Mouse (Mus musculus) megakaryocyte-erythroid progenitor cell, adult 5-6 weeks (primary cell): ENCODE results near the gene Nsun3. TPM values are rescaled to one million over a fixed set of nuclear protein-coding genes. Genes with fewer than 3 reads are reported as not detected.
A peak's percentile ranks its signal among the peaks of the same experiment; 100 is the strongest.

Experiments used
- ATAC-seq: replicated peaks from 2 replicates; pipeline ENCODE4 v1.8.0; 2016; ENCODE audit warnings: mild to moderate bottlenecking, inconsistent platforms; ENCODE audit not compliant: severe bottlenecking, poor library complexity, low FRiP score, low TSS enrichment
- total RNA-seq, 2 experiments: library from RNA; stranded (forward) in 1 of 2; stranded (reverse) in 1 of 2; fragments of 200-1000, 215-1000 nt in 1 of 2; fragments of >200 nt in 1 of 2; fragmentation: Nextera tagmentation in 1 of 2; gene quantifications; 2 replicates each; pipeline ENCODE4 v1.2.3; 2014 to 2017

The Nsun3 gene
- total RNA-seq (2014; fragmentation: Nextera tagmentation) (40.4 and 42.9 TPM in 2 replicates), total RNA-seq (2017) (18.2 and 33.5 TPM in 2 replicates)

GRCm38 (mm10) chr16:62786621-62787331 is at the start of gene Nsun3:
Gene Nsun3, minus strand, starts transcription at chr16:62786818.
- ATAC-seq, result peak; percentile 97

GRCm38 (mm10) chr16:62834016-62834735 is 47.6 kb upstream of the Nsun3 start:
- ATAC-seq, result peak; percentile 97

DNA sequence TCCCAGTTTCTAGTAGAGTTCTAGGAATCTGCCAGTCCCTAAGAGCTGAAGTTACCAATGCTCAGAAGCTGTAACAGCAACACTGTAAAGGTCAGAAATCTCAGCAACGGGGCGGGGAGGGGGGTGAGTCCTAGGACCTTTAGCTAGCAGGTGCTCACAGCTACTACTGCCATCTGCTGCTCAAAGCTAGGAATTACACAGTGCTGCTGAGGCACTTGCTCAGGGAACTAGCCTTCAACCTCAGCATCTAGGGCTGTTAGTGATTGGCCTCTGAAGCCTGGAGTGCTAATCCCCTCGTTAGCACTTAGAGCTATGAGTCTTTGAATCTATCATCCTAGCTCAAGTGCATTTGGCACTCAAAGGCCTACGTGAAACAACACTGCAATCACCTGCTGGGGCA is 45.9 kb upstream of the Nsun3 start:
- ATAC-seq, result peak; percentile 80

GRCm38 (mm10) chr16:62832027-62832426 is 45.4 kb upstream of the Nsun3 start:
- no peak for ATAC-seq

- peak; percentile 87 for ATAC-seq
Measured at GRCm38 (mm10) chr16:62826156-62827001, 39.8 kb upstream of the Nsun3 start.

DNA sequence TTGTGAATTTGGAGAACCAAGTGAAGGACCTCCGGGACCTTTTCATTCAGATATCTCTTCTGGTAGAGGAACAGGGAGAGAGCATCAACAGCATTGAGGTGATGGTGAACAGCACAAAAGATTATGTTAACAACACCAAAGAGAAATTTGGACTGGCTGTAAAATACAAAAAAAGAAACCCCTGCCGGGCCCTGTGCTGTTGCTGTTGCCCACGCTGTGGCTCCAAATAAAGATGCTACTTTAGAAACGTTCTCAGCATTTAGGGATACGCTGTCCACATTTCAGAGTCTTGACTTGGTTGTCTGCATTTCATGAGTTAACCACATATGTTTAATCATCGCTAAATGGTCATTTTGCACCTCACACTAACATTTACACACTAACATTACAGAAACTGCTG is 35.9 kb upstream of the Nsun3 start:
- ATAC-seq, result no peak

- no peak for ATAC-seq
Measured at GRCm38 (mm10) chr16:62814491-62814890, 27.9 kb upstream of the Nsun3 start, which contains the start of gene Stx19. Gene Stx19, plus strand, starts transcription at chr16:62814676.

- no peak for ATAC-seq
Measured at GRCm38 (mm10) chr16:62813790-62814189, 27.2 kb upstream of the Nsun3 start.

GRCm38 (mm10) chr16:62810855-62811254 is 24.2 kb upstream of the Nsun3 start:
- ATAC-seq, result peak; percentile 79

GRCm38 (mm10) chr16:62807249-62807979 is 20.8 kb upstream of the Nsun3 start:
- peak; percentile 18; the same call in 1 of the 2 replicates for ATAC-seq

DNA sequence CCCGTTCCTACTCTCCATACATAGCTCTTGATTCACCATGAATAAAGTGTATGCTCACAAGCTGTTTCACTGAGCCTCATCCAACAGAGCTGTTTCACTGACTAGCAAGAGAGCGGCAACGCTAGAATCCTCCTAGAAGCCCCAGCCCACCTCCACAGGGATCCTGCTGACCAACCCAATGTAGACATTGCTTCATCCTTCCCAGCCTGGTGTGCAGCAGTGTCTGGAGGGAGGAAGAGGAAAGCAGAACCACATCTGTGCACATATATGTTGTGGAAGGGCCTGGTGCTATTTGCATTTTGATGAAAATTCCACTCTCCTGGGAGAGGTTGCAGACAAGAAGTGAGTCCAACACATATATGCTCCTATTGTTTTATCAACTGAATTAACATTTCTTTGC is 18.0 kb upstream of the Nsun3 start:
- no peak for ATAC-seq

DNA sequence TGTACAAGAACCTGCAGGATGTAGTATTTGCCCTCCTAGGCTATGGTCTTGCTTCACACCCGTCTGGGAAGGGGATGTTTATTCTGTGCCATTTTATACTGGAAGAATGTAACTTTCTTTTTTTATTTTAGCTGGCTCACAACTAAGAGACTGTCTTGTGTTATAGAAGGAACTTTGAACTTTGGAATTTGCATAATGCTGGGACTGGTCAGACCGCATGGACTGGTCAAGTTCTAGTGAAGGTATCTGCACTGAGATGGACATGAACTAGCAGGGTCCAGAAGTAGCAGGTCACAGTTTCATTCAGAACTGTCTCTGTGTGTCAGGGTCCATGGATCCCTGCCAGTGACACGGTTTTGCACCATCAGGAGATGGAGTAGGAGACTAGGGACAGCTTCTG is 13.2 kb upstream of the Nsun3 start:
- ATAC-seq, result no peak

GRCm38 (mm10) chr16:62799426-62799825 is 12.8 kb upstream of the Nsun3 start:
- ATAC-seq, result no peak

GRCm38 (mm10) chr16:62798808-62799207 is 12.2 kb upstream of the Nsun3 start:
- no peak for ATAC-seq

DNA sequence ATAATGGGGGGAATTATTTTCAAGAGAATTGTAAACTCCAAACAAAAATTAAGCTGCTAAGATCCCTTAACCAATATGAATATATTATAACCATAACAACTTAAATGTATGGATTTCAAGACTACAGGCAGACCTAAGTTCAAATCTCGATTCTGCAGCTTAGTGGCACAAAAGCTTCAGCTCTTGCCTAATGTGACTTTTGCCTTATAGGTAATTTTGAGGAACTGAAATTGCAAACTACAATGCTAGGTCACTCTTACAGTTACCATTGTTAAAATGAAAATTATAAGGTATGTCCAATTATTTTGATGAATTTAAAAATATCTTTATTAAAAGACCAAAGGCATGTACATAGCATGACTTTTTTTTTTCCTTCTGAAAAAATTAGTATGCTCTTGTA is 10.0 kb upstream of the Nsun3 start:
- ATAC-seq, result no peak

DNA sequence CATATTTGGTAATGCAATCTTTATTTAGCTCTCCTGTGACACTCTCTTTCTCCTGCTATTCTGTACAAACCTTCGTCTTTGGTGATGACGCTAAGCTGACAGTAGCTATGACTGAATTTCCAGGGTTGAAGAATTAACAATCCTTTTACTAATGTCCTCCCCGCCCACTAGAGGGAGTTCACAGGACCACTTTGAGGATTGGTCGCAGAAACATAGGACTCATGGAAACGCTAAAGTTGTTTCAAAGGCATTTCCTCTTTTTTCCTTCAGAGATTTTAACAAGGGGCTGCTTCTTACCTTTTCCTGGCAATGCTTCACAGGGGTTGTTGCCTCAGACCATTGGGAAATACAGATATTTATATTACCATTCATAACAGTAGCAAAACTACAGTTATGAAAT is 4.4 kb downstream of the Nsun3 start:
- ATAC-seq, result no peak

DNA sequence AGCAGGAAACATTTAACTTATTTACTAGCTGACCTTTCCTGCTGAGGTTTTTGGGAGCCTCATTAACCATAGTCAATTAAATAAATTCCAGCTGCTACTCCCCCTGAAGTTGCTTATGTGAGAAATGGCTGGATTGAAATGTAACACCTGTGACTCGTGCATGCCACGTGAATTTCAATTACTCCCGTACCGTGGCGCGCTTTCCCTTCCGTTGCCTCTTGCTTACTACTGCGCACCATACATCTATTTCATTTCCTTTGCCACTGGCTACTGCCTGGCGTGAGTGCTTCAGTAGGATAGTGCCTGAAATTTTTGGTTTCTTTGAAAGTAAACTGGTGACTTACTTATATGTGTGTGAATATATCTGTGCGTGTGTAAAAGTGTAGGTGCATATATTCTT is 8.3 kb downstream of the Nsun3 start:
- no peak for ATAC-seq

DNA sequence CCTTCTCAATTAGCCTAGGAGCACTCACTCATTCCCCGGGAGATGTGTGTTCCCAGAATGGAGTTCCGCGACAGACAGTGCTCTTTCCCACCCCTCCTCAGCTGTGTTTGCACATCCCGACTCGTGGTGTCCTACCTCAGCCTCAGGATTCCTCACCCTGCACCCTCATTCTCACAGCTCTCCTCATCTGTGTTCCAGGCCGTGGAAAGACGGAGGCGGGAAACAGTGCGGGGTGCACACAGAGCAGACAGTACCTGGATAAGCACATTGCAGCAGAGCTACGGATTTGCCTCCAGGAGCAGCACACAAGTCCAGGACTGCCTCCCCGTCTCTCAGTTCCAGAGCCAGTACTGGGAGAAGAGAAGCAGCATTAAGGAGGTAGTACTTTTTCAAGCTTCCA is 10.6 kb downstream of the Nsun3 start:
- ATAC-seq, result no peak

GRCm38 (mm10) chr16:62773462-62773861 is 13.2 kb downstream of the Nsun3 start:
- ATAC-seq, result no peak
